Comparison of ENCODE assay signal across 10 mouse cellular contexts in genomic region chr5:21544821-21545220, GRCm38 (mm10). TPM values are rescaled to one million over a fixed set of nuclear protein-coding genes. Genes with fewer than 3 reads are reported as not detected.
DNase-seq lines count a peak whose midpoint lies in the region; ATAC-seq and TF ChIP-seq lines count a peak whose summit lies in the region.
"Had no signal": no experiment of that assay in that cellular context is flagged by ENCODE, and none has a peak within 500 bp of the region (broad histone marks: within the 10 kb centered on the region; RNA-seq: fewer than 3 reads in every experiment).

No protein-coding gene starts in this region.

- peak overlapping the region; percentile 75 for H3K9ac ChIP-seq in embryonic facial prominence, embryonic 13.5 days
- no peak overlapping the region for H3K9ac ChIP-seq in heart, embryonic 14.5 days (ENCODE audit: low read length)
- H3K9ac ChIP-seq in limb, embryonic 14.5 days (ENCODE audit: low read depth, low read length, severe bottlenecking) = peak overlapping the region; percentile 63; the same call in 1 of the 2 replicates
- H3K9ac ChIP-seq in forebrain, embryonic 16.5 days (replicated peaks; ENCODE audit: low read depth, low read length) = no peak overlapping the region
- H3K9ac ChIP-seq: forebrain, postnatal 0 days had no signal

- no peaks in the 10 kb centered on the region for H3K36me3 ChIP-seq in kidney, adult 2 months (ENCODE audit: control insufficient read depth, insufficient read depth, low read length)
- H3K36me3 ChIP-seq in embryonic facial prominence, embryonic 13.5 days = peaks cover 17% of the 10 kb centered on the region
- H3K36me3 ChIP-seq in heart, embryonic 14.5 days (ENCODE audit: control insufficient read depth, insufficient read depth, low read length) = no peaks in the 10 kb centered on the region
- 0 out of 2 replicates have a peak, but pooled peaks cover 9% of the 10 kb centered on the region for H3K36me3 ChIP-seq in limb, embryonic 14.5 days (ENCODE audit: control insufficient read depth, insufficient read depth, low read length)
- no peaks in the 10 kb centered on the region for H3K36me3 ChIP-seq in forebrain, embryonic 16.5 days (ENCODE audit: control insufficient read depth, insufficient read depth)

- H3K27me3 ChIP-seq in kidney, adult 2 months (replicated peaks; ENCODE audit: control insufficient read depth, insufficient read depth, low read length) = no peaks in the 10 kb centered on the region
- no peaks in the 10 kb centered on the region for H3K27me3 ChIP-seq in embryonic facial prominence, embryonic 13.5 days
- H3K27me3 ChIP-seq in heart, embryonic 14.5 days (ENCODE audit: control insufficient read depth, insufficient read depth, low read length) = no peaks in the 10 kb centered on the region
- H3K27me3 ChIP-seq in limb, embryonic 14.5 days (ENCODE audit: control insufficient read depth, insufficient read depth, low read length) = no peaks in the 10 kb centered on the region
- no peaks in the 10 kb centered on the region for H3K27me3 ChIP-seq in forebrain, embryonic 16.5 days (replicated peaks; ENCODE audit: control insufficient read depth, insufficient read depth, low read length)

- no peak overlapping the region for H3K4me3 ChIP-seq in kidney, adult 2 months (ENCODE audit: insufficient read depth, low read depth, low read length)
- H3K4me3 ChIP-seq in embryonic facial prominence, embryonic 13.5 days = peak overlapping the region; percentile 60
- peak overlapping the region in 1 of 2 experiments; percentile 31; a peak in 1 of 4 replicates for H3K4me3 ChIP-seq in heart, embryonic 14.5 days (ENCODE audit: control insufficient read depth in 1 of 2, insufficient read depth in 1 of 2, low read depth in 1 of 2, low read length in 2 of 2)
- H3K4me3 ChIP-seq in limb, embryonic 14.5 days (replicated peaks; ENCODE audit: low read length) = peak overlapping the region; percentile 46
- no peak overlapping the region for H3K4me3 ChIP-seq in forebrain, embryonic 16.5 days (replicated peaks; ENCODE audit: low read length)

- H3K9me3 ChIP-seq in embryonic facial prominence, embryonic 13.5 days = no peaks in the 10 kb centered on the region
- 0 out of 2 replicates have a peak, but pooled peaks cover 4% of the 10 kb centered on the region for H3K9me3 ChIP-seq in heart, embryonic 14.5 days (ENCODE audit: control insufficient read depth, low read length)
- H3K9me3 ChIP-seq in limb, embryonic 14.5 days (ENCODE audit: control insufficient read depth, low read length) = no peaks in the 10 kb centered on the region
- H3K9me3 ChIP-seq in forebrain, embryonic 16.5 days (ENCODE audit: control insufficient read depth, low read length) = no peaks in the 10 kb centered on the region

- ATAC-seq in embryonic facial prominence, embryonic 13.5 days (ENCODE audit: insufficient number of reproducible peaks, insufficient read depth, low FRiP score, low TSS enrichment, low read depth) = no peak
- ATAC-seq in heart, embryonic 14.5 days (ENCODE audit: insufficient number of reproducible peaks, insufficient read depth, low FRiP score, low read depth) = no peak
- no peak; the same call in 1 of the 2 replicates for ATAC-seq in limb, embryonic 14.5 days (ENCODE audit: low FRiP score, low read depth)
- no peak for ATAC-seq in forebrain, embryonic 16.5 days
- ATAC-seq: forebrain, postnatal 0 days had no signal

- peak overlapping the region; percentile 58 for H3K4me2 ChIP-seq in embryonic facial prominence, embryonic 13.5 days
- H3K4me2 ChIP-seq in heart, embryonic 14.5 days (ENCODE audit: low read length) = peak overlapping the region; percentile 53
- H3K4me2 ChIP-seq in limb, embryonic 14.5 days (replicated peaks; ENCODE audit: low read depth, low read length, severe bottlenecking) = peak overlapping the region; percentile 55
- no peak overlapping the region for H3K4me2 ChIP-seq in forebrain, embryonic 16.5 days (ENCODE audit: low read length)

- TF ChIP-seq CTCF in kidney, adult 2 months (conservative IDR thresholded peaks at IDR 0.05; ENCODE audit: insufficient read depth, insufficient read length, low read depth, low read length) = no peak

- H3K27ac ChIP-seq in kidney, adult 2 months (ENCODE audit: insufficient read depth, low read depth, low read length) = no peak overlapping the region
- H3K27ac ChIP-seq in embryonic facial prominence, embryonic 13.5 days = peak overlapping the region; percentile 97
- no peak overlapping the region for H3K27ac ChIP-seq in heart, embryonic 14.5 days (replicated peaks in 1 of 2; ENCODE audit: control insufficient read depth in 1 of 2, insufficient read depth in 1 of 2, low read depth in 2 of 2, low read length in 2 of 2)
- peak overlapping the region; percentile 92 for H3K27ac ChIP-seq in limb, embryonic 14.5 days (replicated peaks; ENCODE audit: low read depth, low read length)
- no peak overlapping the region for H3K27ac ChIP-seq in forebrain, embryonic 16.5 days (ENCODE audit: low read length)

- peak; percentile 51 for DNase-seq in kidney, postnatal 10 days
- DNase-seq in kidney, adult 2 months = no peak
- DNase-seq in limb, embryonic 14.5 days (ENCODE audit: low spot score) = peak; percentile 75
- DNase-seq in frontal cortex, adult 2 months (ENCODE audit: extremely low spot score in 1 of 2, low spot score in 1 of 2) = no peak
- no peak for DNase-seq in thymus, adult 18-20 months
- DNase-seq: cerebellum, adult 2 months; forebrain, postnatal 0 days had no signal

- 64% methylated on average over 3 of the region's 3 CpGs for WGBS in kidney, adult 2 months
- WGBS in embryonic facial prominence, embryonic 13.5 days = 24% methylated on average over 3 of the region's 3 CpGs
- 61% methylated on average over 3 of the region's 3 CpGs for WGBS in heart, embryonic 14.5 days
- 9% methylated on average over 3 of the region's 3 CpGs for WGBS in limb, embryonic 14.5 days
- WGBS in forebrain, embryonic 16.5 days = 72% methylated on average over 3 of the region's 3 CpGs

- TF ChIP-seq POLR2A in kidney, adult 2 months (IDR thresholded peaks at IDR 0.05; ENCODE audit: low read depth, low read length) = no peak
- TF ChIP-seq POLR2A in limb, embryonic 14.5 days (IDR thresholded peaks at IDR 0.05; ENCODE audit: borderline replicate concordance, extremely low read depth, insufficient read depth, insufficient read length) = no peak

- H3K4me1 ChIP-seq in kidney, adult 2 months (ENCODE audit: control insufficient read depth, insufficient read depth, low read length) = no peaks in the 10 kb centered on the region
- peaks cover 43% of the 10 kb centered on the region for H3K4me1 ChIP-seq in embryonic facial prominence, embryonic 13.5 days
- peaks cover 2 to 3% of the 10 kb centered on the region in 2 experiments; a peak in 1 of 4 replicates for H3K4me1 ChIP-seq in heart, embryonic 14.5 days (ENCODE audit: control insufficient read depth in 2 of 2, insufficient read depth in 2 of 2, low read length in 2 of 2)
- peaks cover 35% of the 10 kb centered on the region for H3K4me1 ChIP-seq in limb, embryonic 14.5 days (ENCODE audit: control insufficient read depth, insufficient read depth, low read length)
- H3K4me1 ChIP-seq in forebrain, embryonic 16.5 days (replicated peaks; ENCODE audit: control insufficient read depth, insufficient read depth, low read length) = no peaks in the 10 kb centered on the region

RNA-seq across cellular contexts. Expression of gene Lrrc17, which starts 1.5 kb away (rescaled TPM):
- 1.1 and 1.2 TPM in 2 replicates for polyA plus RNA-seq in kidney, adult 2 months (2012; rRNA removed)
- polyA plus RNA-seq in embryonic facial prominence, embryonic 13.5 days (2015; fragmentation: Nextera tagmentation; extraction: Ambion mirVana) = 115 and 129 TPM in 2 replicates
- 16.7 and 17.9 TPM in 2 replicates for polyA plus RNA-seq in heart, embryonic 14.5 days (2014; fragmentation: Nextera tagmentation; extraction: Ambion mirVana)
- 87.7 and 102 TPM in 2 replicates for polyA plus RNA-seq in limb, embryonic 14.5 days (2012; rRNA removed)
- polyA plus RNA-seq in limb, embryonic 14.5 days (2014; fragmentation: Nextera tagmentation; extraction: Ambion mirVana) = 109 and 116 TPM in 2 replicates
- polyA plus RNA-seq in frontal cortex, adult 2 months (2012; rRNA removed) = 0.23 and 0.36 TPM in 2 replicates
- 3.3 and 5.0 TPM in 2 replicates for polyA plus RNA-seq in forebrain, embryonic 16.5 days (2015; fragmentation: Nextera tagmentation; extraction: Ambion mirVana)

Comparison
In these comparisons a context has a peak if more than half of its experiments do, and no peak if none do; other contexts are left out.
1. DNase-seq: peak in kidney, postnatal 10 days (single experiment) and limb, embryonic 14.5 days (single experiment); none in kidney, adult 2 months (single experiment), frontal cortex, adult 2 months (0 of 2) and thymus, adult 18-20 months (0 of 2).
2. H3K27ac ChIP-seq: peak in embryonic facial prominence, embryonic 13.5 days (single experiment) and limb, embryonic 14.5 days (single experiment); none in kidney, adult 2 months (single experiment), heart, embryonic 14.5 days (0 of 2) and forebrain, embryonic 16.5 days (single experiment).
3. H3K4me3 ChIP-seq: peak in embryonic facial prominence, embryonic 13.5 days (single experiment) and limb, embryonic 14.5 days (single experiment); none in kidney, adult 2 months (single experiment) and forebrain, embryonic 16.5 days (single experiment).
4. H3K9ac ChIP-seq: peak in embryonic facial prominence, embryonic 13.5 days (single experiment) and limb, embryonic 14.5 days (single experiment); none in heart, embryonic 14.5 days (single experiment) and forebrain, embryonic 16.5 days (single experiment).